Mouse (Mus musculus): Measurements from ENCODE around the gene Gm13691. TPM values are rescaled to one million over a fixed set of nuclear protein-coding genes. Genes with fewer than 3 reads are reported as not detected.
"Not testable (repeated sequence)": the region's sequence is repeated elsewhere in the genome, so short reads cannot be mapped to it uniquely, and the experiment has no call there.

The Gm13691 gene
- polyA plus RNA-seq, 1 experiment from 2014 or later = not detected

DNA sequence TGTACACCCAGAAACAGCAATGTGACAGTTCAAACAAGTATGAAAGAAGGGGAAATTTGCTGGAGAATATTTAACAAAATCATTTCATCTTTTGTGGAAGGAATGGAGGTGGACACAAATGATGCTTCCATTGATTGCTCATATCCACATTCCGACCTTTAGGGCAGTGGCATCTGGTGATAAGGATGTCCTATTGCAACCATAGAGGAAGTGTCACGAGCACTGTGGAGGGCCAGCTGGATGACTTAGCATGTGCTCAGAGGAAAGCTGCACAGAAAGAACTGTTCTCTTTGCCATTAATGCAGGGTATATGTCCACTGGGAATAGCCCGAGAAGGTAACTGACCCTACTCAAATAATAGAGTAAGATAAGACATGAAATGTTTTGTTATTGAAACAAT, 19.5 kb downstream of the Gm13691 start:
- no peaks in the 10 kb centered on the region for H3K9me3 ChIP-seq (replicated peaks)
- no peaks in the 10 kb centered on the region for H3K27me3 ChIP-seq
- 72% methylated on average over 3 of the region's 3 CpGs for WGBS
- no peaks in the 10 kb centered on the region for H3K36me3 ChIP-seq
- no peak overlapping the region for H3K27ac ChIP-seq
- no peak overlapping the region for H3K4me3 ChIP-seq
- H3K4me2 ChIP-seq (replicated peaks) = no peak overlapping the region
- H3K9ac ChIP-seq = no peak overlapping the region
- no peak for ATAC-seq (ENCODE audit: low FRiP score)
- no peaks in the 10 kb centered on the region for H3K4me1 ChIP-seq

DNA sequence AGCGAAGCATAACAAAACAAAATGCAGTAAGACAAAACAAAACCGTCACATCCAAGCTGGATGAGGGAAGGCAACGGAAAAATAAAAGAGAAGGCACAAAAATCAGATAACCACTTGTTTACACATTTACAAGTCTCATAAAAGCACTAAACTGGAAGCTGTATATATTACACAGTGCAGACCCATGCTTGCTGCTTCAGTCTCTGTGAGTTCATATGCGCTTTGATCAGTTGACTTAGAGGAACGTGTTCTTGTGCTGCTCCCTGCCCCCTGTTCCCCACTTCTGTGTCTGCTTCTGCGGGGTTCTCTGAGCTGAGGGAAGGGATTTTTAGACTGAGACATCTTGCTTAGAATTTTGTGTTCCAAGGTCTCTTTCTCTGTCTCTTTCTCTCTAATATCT, 24.2 kb downstream of the Gm13691 start:
- Histone ChIP-seq H3K4me2 (replicated peaks) (no peak overlapping the region), H3K36me3 (no peaks in the 10 kb centered on the region), H3K9me3 (replicated peaks) (no peaks in the 10 kb centered on the region), H3K4me3 (no peak overlapping the region), H3K27ac (no peak overlapping the region), H3K9ac (no peak overlapping the region), H3K4me1 (no peaks in the 10 kb centered on the region), H3K27me3 (no peaks in the 10 kb centered on the region)
- no peak for ATAC-seq (ENCODE audit: low FRiP score)
- 77% methylated on average over 6 of the region's 6 CpGs for WGBS

DNA sequence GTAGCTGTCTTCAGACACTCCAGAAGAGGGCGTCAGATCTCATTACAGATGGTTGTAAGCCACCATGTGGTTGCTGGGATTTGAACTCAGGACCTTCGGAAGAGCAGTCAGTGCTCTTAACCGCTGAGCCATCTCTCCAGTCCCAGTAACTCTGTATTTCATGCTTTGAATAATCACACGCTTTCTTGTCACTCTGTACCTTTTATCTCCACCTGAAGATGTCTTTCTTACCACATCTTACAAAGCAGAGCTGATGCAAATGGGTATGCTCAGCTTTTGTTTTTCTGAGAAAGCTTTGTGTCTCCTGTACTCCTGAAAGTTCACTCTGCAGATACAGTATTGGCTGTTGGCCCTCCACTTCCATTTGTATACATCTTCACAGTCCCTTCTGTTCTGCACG, 25.9 kb downstream of the Gm13691 start:
- H3K9me3 ChIP-seq (replicated peaks); H3K4me3 ChIP-seq; H3K27ac ChIP-seq; ATAC-seq (ENCODE audit: low FRiP score); H3K4me1 ChIP-seq; H3K36me3 ChIP-seq; H3K9ac ChIP-seq; H3K4me2 ChIP-seq (replicated peaks); H3K27me3 ChIP-seq: not testable (repeated sequence)
- WGBS = 81% methylated on average over 5 of the region's 5 CpGs

DNA sequence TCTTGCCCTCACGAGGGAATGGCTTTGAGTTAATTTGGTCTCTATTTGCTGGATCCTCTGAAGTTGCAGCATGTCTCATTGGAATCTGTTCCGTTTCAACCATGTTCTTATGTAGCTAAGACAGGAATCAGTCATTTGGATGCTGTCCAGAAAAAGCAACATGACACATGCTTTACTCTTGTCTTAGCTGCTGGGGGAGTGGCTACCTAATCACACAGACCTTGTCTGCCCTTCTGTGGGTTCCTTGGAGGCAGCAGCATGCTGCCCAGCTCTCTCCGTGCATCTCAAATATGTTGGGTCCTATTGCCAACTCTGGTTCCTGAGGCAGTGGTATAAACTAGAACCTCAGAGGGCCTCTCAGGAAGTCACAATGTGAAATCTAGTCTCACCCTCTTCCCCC, 28.0 kb downstream of the Gm13691 start:
- H3K36me3 ChIP-seq = no peaks in the 10 kb centered on the region
- no peak for ATAC-seq (ENCODE audit: low FRiP score)
- no peak overlapping the region for H3K4me3 ChIP-seq
- H3K4me1 ChIP-seq = no peaks in the 10 kb centered on the region
- no peaks in the 10 kb centered on the region for H3K27me3 ChIP-seq
- no peak overlapping the region for H3K27ac ChIP-seq
- H3K9me3 ChIP-seq (replicated peaks) = no peaks in the 10 kb centered on the region
- H3K4me2 ChIP-seq (replicated peaks) = no peak overlapping the region
- no peak overlapping the region for H3K9ac ChIP-seq
- WGBS = 80% methylated on average over 3 of the region's 3 CpGs

DNA sequence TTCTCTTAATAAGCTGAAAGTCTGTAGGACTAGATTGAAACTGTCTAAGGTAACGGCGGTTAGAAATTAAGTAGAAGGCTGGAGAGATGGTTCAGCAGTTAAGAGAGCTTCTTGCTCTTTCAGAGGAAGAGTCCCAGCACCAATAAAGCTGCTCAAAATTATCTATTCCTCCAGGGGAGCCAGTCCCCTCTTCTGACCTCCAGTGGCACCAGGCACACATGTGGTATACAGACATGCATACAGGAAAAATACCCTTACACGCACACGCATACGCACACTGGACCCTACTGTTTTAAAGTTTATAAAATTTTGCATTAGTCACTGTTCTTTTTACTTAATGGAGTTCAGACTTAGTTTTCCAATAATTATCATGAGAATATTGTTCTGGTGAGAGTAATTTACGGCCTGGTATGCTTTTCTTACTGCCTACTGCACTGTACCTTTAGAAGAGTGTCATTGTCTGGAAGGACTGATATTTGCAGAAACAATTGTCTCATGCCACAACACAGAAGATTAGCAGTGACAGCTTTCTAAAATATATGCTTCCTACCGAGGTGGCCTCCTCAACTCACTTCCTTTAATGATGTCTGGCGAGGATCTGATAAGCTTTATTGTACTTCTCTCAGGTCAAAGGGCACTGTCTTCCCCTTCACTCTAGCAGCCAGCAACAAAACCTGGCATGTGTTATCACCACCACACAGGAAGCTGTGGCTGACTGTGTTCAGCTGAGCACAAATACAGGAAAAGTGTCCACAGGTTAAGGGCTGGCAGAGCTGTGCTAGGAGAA, 29.4 kb downstream of the Gm13691 start:
- Histone ChIP-seq H3K9ac (no peak overlapping the region), H3K9me3 (replicated peaks) (no peaks in the 10 kb centered on the region), H3K27me3 (no peaks in the 10 kb centered on the region), H3K4me1 (no peaks in the 10 kb centered on the region), H3K4me3 (no peak overlapping the region), H3K36me3 (no peaks in the 10 kb centered on the region), H3K27ac (no peak overlapping the region), H3K4me2 (replicated peaks) (no peak overlapping the region)
- 83% methylated on average over 8 of the region's 8 CpGs for WGBS
- no peak for ATAC-seq (ENCODE audit: low FRiP score)

DNA sequence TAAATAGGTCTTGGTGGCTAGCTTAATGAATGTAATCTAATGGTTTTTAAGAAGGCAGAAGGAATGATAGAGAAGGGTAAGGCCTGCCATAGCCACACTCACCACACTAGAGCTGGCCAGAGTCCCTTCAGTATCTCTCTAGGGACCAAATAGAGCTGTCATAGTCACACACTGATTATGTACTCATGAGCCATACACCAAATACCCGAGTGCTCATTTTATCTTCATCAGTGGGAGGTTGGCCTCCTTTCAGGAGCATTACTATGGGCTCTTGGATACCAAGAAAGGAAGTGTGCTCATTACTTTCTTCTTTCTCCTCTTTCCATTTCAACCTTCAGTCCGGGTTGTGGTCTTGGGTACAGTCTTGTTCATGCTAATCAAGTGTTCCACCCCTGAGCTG, 31.6 kb downstream of the Gm13691 start:
- H3K27me3 ChIP-seq = no peaks in the 10 kb centered on the region
- no peak overlapping the region for H3K4me3 ChIP-seq
- no peaks in the 10 kb centered on the region for H3K9me3 ChIP-seq (replicated peaks)
- H3K4me1 ChIP-seq = no peaks in the 10 kb centered on the region
- H3K4me2 ChIP-seq (replicated peaks) = no peak overlapping the region
- no peak overlapping the region for H3K9ac ChIP-seq
- no peak overlapping the region for H3K27ac ChIP-seq
- 85% methylated on average over 2 of the region's 2 CpGs for WGBS
- no peak for ATAC-seq (ENCODE audit: low FRiP score)
- no peaks in the 10 kb centered on the region for H3K36me3 ChIP-seq

DNA sequence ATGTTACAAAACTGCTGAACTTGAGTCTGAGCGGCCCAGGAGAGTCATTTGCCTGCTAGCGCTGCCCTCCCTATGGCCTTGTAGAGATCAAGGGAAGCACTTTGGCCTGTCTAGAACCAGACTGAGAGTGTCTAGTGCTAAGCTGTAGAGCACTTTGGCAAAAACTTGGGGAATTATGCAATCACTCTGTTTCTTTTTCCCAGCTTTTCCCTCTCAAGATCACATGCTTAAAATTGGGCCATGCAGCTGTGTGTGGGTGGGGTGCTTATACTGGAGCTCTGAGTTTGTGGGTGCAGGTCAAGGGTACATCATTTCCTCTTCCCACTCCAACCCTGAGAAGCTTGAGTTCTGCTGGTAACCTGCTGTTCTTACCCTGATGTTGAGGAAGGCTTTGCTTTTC, 32.6 kb downstream of the Gm13691 start:
- 88% methylated on average over 2 of the region's 2 CpGs for whole genome bisulfite sequencing
- no peaks in the 10 kb centered on the region for H3K4me1 ChIP-seq
- no peaks in the 10 kb centered on the region for H3K9me3 ChIP-seq (replicated peaks)
- H3K4me3 ChIP-seq = no peak overlapping the region
- H3K27ac ChIP-seq = no peak overlapping the region
- no peak overlapping the region for H3K9ac ChIP-seq
- H3K4me2 ChIP-seq (replicated peaks) = no peak overlapping the region
- H3K27me3 ChIP-seq = no peaks in the 10 kb centered on the region
- H3K36me3 ChIP-seq = no peaks in the 10 kb centered on the region
- ATAC-seq (ENCODE audit: low FRiP score) = no peak

- Histone ChIP-seq H3K9me3 (replicated peaks) (no peaks in the 10 kb centered on the region), H3K27me3 (no peaks in the 10 kb centered on the region), H3K27ac (no peak overlapping the region), H3K9ac (no peak overlapping the region), H3K4me3 (no peak overlapping the region), H3K36me3 (no peaks in the 10 kb centered on the region), H3K4me2 (replicated peaks) (no peak overlapping the region), H3K4me1 (no peaks in the 10 kb centered on the region)
- WGBS = 77% methylated on average over 2 of the region's 2 CpGs
- no peak for ATAC-seq (ENCODE audit: low FRiP score)
Measured at GRCm38 (mm10) chr2:84023319-84023718, 33.0 kb downstream of the Gm13691 start.

- Histone ChIP-seq H3K36me3 (no peaks in the 10 kb centered on the region), H3K4me2 (replicated peaks) (no peak overlapping the region), H3K4me1 (no peaks in the 10 kb centered on the region), H3K4me3 (no peak overlapping the region), H3K27me3 (no peaks in the 10 kb centered on the region), H3K9me3 (replicated peaks) (no peaks in the 10 kb centered on the region), H3K27ac (no peak overlapping the region), H3K9ac (no peak overlapping the region)
- no peak for ATAC-seq (ENCODE audit: low FRiP score)
- 78% methylated on average over 4 of the region's 4 CpGs for WGBS
Measured at GRCm38 (mm10) chr2:84025217-84025616, 34.9 kb downstream of the Gm13691 start.

GRCm38 (mm10) chr2:84032505-84032904, 42.2 kb downstream of the Gm13691 start:
- H3K27ac ChIP-seq = no peak overlapping the region
- no peak for ATAC-seq (ENCODE audit: low FRiP score)
- no peaks in the 10 kb centered on the region for H3K27me3 ChIP-seq
- H3K9me3 ChIP-seq (replicated peaks) = no peaks in the 10 kb centered on the region
- H3K4me3 ChIP-seq = no peak overlapping the region
- H3K36me3 ChIP-seq = no peaks in the 10 kb centered on the region
- no peak overlapping the region for H3K4me2 ChIP-seq (replicated peaks)
- H3K9ac ChIP-seq = no peak overlapping the region
- H3K4me1 ChIP-seq = no peaks in the 10 kb centered on the region
- WGBS = 80% methylated on average over 2 of the region's 2 CpGs

DNA sequence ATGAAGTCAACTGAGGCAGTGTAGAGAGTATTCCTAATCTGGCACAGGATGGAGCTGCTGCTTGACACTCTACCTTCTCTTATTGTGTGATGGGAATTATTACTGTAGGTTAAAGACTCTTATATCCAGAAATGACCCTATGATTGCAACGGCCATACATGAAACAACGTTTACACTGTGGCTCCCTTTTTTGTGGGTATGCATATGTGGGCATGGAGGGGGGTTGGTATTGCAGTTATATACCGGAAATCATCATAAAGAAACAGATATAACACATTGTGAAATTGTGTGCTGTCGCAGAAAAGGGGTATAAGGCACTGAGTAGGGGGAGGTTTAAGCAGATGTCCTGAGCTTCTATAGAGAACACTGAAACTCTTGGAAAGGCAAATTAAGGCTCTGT, 45.6 kb downstream of the Gm13691 start:
- no peaks in the 10 kb centered on the region for H3K9me3 ChIP-seq (replicated peaks)
- 88% methylated on average over 4 of the region's 4 CpGs for WGBS
- H3K27ac ChIP-seq = no peak overlapping the region
- H3K9ac ChIP-seq = no peak overlapping the region
- no peak for ATAC-seq (ENCODE audit: low FRiP score)
- H3K4me1 ChIP-seq = no peaks in the 10 kb centered on the region
- no peak overlapping the region for H3K4me2 ChIP-seq (replicated peaks)
- no peaks in the 10 kb centered on the region for H3K27me3 ChIP-seq
- no peak overlapping the region for H3K4me3 ChIP-seq
- no peaks in the 10 kb centered on the region for H3K36me3 ChIP-seq

DNA sequence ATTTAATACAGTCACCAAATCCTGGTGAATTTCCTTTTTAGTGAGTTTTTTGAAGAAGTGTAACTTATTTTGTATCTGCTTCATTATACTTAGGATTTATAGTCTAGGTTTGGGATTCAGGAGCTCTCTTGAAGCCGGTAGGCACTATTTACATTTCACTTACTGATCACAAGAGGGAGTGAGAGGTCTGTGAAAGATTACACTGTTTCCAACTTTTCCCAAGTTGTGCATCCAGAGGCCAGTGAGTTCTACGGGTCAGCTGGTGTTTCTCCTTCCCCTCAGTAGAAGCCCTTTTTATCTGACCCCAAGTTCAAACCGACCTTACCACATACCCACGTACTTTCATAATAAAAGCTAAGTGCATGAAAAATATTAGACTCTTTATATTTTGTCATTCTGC, 47.0 kb downstream of the Gm13691 start:
- Histone ChIP-seq H3K4me1 (no peaks in the 10 kb centered on the region), H3K9me3 (replicated peaks) (no peaks in the 10 kb centered on the region), H3K4me3 (no peak overlapping the region), H3K4me2 (replicated peaks) (no peak overlapping the region), H3K27me3 (no peaks in the 10 kb centered on the region), H3K36me3 (no peaks in the 10 kb centered on the region), H3K9ac (no peak overlapping the region), H3K27ac (no peak overlapping the region)
- ATAC-seq (ENCODE audit: low FRiP score) = no peak
- WGBS = 31% methylated on average over 4 of the region's 4 CpGs

GRCm38 (mm10) chr2:84037943-84038342, 47.6 kb downstream of the Gm13691 start:
- H3K4me2 ChIP-seq (replicated peaks); H3K27ac ChIP-seq; H3K36me3 ChIP-seq; H3K4me3 ChIP-seq; H3K27me3 ChIP-seq; H3K9ac ChIP-seq; H3K4me1 ChIP-seq; H3K9me3 ChIP-seq (replicated peaks); ATAC-seq (ENCODE audit: low FRiP score): not testable (repeated sequence)
- WGBS = 90% methylated on average over 1 of the region's 1 CpGs

All from hindbrain, embryonic 12.5 days (tissue).